8 mouse cellular contexts compared by ENCODE assay signal in genomic region chr17:29081618-29082381, GRCm38 (mm10). TPM values are rescaled to one million over a fixed set of nuclear protein-coding genes. Genes with fewer than 3 reads are reported as not detected.
DNase-seq lines count a peak whose midpoint lies in the region; ATAC-seq and TF ChIP-seq lines count a peak whose summit lies in the region.

No protein-coding gene starts in this region.

- no peak overlapping the region for H3K9ac ChIP-seq in embryonic facial prominence, embryonic 12.5 days
- H3K9ac ChIP-seq in intestine, postnatal 0 days (ENCODE audit: low read depth, low read length): no peak overlapping the region
- no peak overlapping the region for H3K9ac ChIP-seq in midbrain, postnatal 0 days (replicated peaks; ENCODE audit: low read length, poor library complexity, severe bottlenecking)

- H3K4me3 ChIP-seq in embryonic facial prominence, embryonic 12.5 days: peak overlapping the region; percentile 6; the same call in 1 of the 2 replicates
- H3K4me3 ChIP-seq in intestine, postnatal 0 days (ENCODE audit: low read depth, low read length): no peak overlapping the region
- no peak overlapping the region for H3K4me3 ChIP-seq in midbrain, postnatal 0 days (ENCODE audit: low read depth, low read length)

- H3K4me1 ChIP-seq in embryonic facial prominence, embryonic 12.5 days: peaks cover 22% of the 10 kb centered on the region; the same call in 1 of the 2 replicates
- H3K4me1 ChIP-seq in intestine, postnatal 0 days (replicated peaks; ENCODE audit: control insufficient read depth, insufficient read depth, low read length): 0 out of 2 replicates have a peak, but pooled peaks cover 8% of the 10 kb centered on the region
- H3K4me1 ChIP-seq in midbrain, postnatal 0 days (ENCODE audit: insufficient read depth, low read length): peaks cover 5% of the 10 kb centered on the region; the same call in 1 of the 2 replicates

- ATAC-seq in embryonic facial prominence, embryonic 12.5 days (ENCODE audit: insufficient number of reproducible peaks, insufficient read depth, low FRiP score, low TSS enrichment): no peak
- ATAC-seq in intestine, postnatal 0 days: no peak
- no peak for ATAC-seq in midbrain, postnatal 0 days (ENCODE audit: low FRiP score)

- WGBS in embryonic facial prominence, embryonic 12.5 days: 3% methylated on average over 21 of the region's 21 CpGs
- WGBS in intestine, postnatal 0 days: 27% methylated on average over 21 of the region's 21 CpGs
- 8% methylated on average over 21 of the region's 21 CpGs for WGBS in midbrain, postnatal 0 days

- H3K27me3 ChIP-seq in embryonic facial prominence, embryonic 12.5 days: peaks cover 25% of the 10 kb centered on the region
- H3K27me3 ChIP-seq in intestine, postnatal 0 days (replicated peaks; ENCODE audit: control insufficient read depth, insufficient read depth, low read length): no peaks in the 10 kb centered on the region
- H3K27me3 ChIP-seq in midbrain, postnatal 0 days (ENCODE audit: insufficient read depth, low read length): peaks cover 6% of the 10 kb centered on the region; the same call in 1 of the 2 replicates

- H3K36me3 ChIP-seq in embryonic facial prominence, embryonic 12.5 days: no peaks in the 10 kb centered on the region
- H3K36me3 ChIP-seq in intestine, postnatal 0 days (ENCODE audit: control insufficient read depth, insufficient read depth): no peaks in the 10 kb centered on the region
- no peaks in the 10 kb centered on the region for H3K36me3 ChIP-seq in midbrain, postnatal 0 days (ENCODE audit: insufficient read depth, low read length)

- no peak for TF ChIP-seq CTCF in intestine, postnatal 0 days (IDR thresholded peaks at IDR 0.05; ENCODE audit: low read depth)
- no peak for TF ChIP-seq CTCF in midbrain, postnatal 0 days (IDR thresholded peaks at IDR 0.05)

- H3K9me3 ChIP-seq in embryonic facial prominence, embryonic 12.5 days: no peaks in the 10 kb centered on the region
- no peaks in the 10 kb centered on the region for H3K9me3 ChIP-seq in intestine, postnatal 0 days (ENCODE audit: control insufficient read depth)
- no peaks in the 10 kb centered on the region for H3K9me3 ChIP-seq in midbrain, postnatal 0 days (ENCODE audit: low read length)

- H3K27ac ChIP-seq in embryonic facial prominence, embryonic 12.5 days: 0 out of 2 replicates have a peak overlapping the region, but pooled peaks have one; percentile 19
- no peak overlapping the region for H3K27ac ChIP-seq in intestine, postnatal 0 days (ENCODE audit: low read depth, low read length)
- peak overlapping the region; percentile 32; the same call in 1 of the 2 replicates for H3K27ac ChIP-seq in midbrain, postnatal 0 days (ENCODE audit: low read depth, low read length)

- peak overlapping the region; percentile 32 for H3K4me2 ChIP-seq in embryonic facial prominence, embryonic 12.5 days (replicated peaks)
- H3K4me2 ChIP-seq in intestine, postnatal 0 days (replicated peaks; ENCODE audit: low read depth): peak overlapping the region; percentile 27
- peak overlapping the region; percentile 34 for H3K4me2 ChIP-seq in midbrain, postnatal 0 days (ENCODE audit: low read depth, low read length, poor library complexity, severe bottlenecking)

- DNase-seq in frontal cortex, postnatal 36 days (ENCODE audit: low spot score in 2 of 2): peak; percentile 52 to 60
- no peak for DNase-seq in frontal cortex, postnatal 25 days (ENCODE audit: low spot score in 2 of 2)
- peak; percentile 87 for DNase-seq in 416B (ENCODE audit: low read depth)
- DNase-seq in midbrain, postnatal 0 days (ENCODE audit: low spot score): peak; percentile 10
- no peak for DNase-seq in embryo, embryonic 10.5 days (ENCODE audit: low spot score)
- no peak for DNase-seq in embryo, embryonic 9.5 days (ENCODE audit: extremely low spot score)

RNA-seq across cellular contexts. Expression of gene Cdkn1a, which starts 9.0 kb away (rescaled TPM):
- 48.2 and 55.6 TPM in 2 replicates for polyA plus RNA-seq in embryonic facial prominence, embryonic 12.5 days (2016; fragmentation: Nextera tagmentation; extraction: Ambion mirVana)
- 74.9 and 88.3 TPM in 2 replicates for polyA plus RNA-seq in intestine, postnatal 0 days (2015; fragmentation: Nextera tagmentation; extraction: Ambion mirVana)
- total RNA-seq in midbrain, postnatal 0 days (2014; rRNA removed): 44.4 and 57.7 TPM in 2 replicates
- 220 and 237 TPM in 2 replicates for polyA plus RNA-seq in midbrain, postnatal 0 days (2015; fragmentation: Nextera tagmentation; extraction: Ambion mirVana)

RNA-seq across cellular contexts. Expression of gene Rab44, which starts 32.1 kb away (rescaled TPM):
- 0.27 and 0.55 TPM in 2 replicates for polyA plus RNA-seq in embryonic facial prominence, embryonic 12.5 days (2016; fragmentation: Nextera tagmentation; extraction: Ambion mirVana)
- 0.20 TPM in 2 replicates for polyA plus RNA-seq in intestine, postnatal 0 days (2015; fragmentation: Nextera tagmentation; extraction: Ambion mirVana)
- not detected in 2 replicates for total RNA-seq in midbrain, postnatal 0 days (2014; rRNA removed)
- polyA plus RNA-seq in midbrain, postnatal 0 days (2015; fragmentation: Nextera tagmentation; extraction: Ambion mirVana): not detected in 2 replicates

RNA-seq across cellular contexts. Expression of gene Srsf3, which starts 49.4 kb away (rescaled TPM):
- 731 and 750 TPM in 2 replicates for polyA plus RNA-seq in embryonic facial prominence, embryonic 12.5 days (2016; fragmentation: Nextera tagmentation; extraction: Ambion mirVana)
- 257 TPM in 2 replicates for polyA plus RNA-seq in intestine, postnatal 0 days (2015; fragmentation: Nextera tagmentation; extraction: Ambion mirVana)
- total RNA-seq in midbrain, postnatal 0 days (2014; rRNA removed): 119 and 193 TPM in 2 replicates
- polyA plus RNA-seq in midbrain, postnatal 0 days (2015; fragmentation: Nextera tagmentation; extraction: Ambion mirVana): 284 and 296 TPM in 2 replicates

Comparison
In these comparisons a context has a peak if more than half of its experiments do, and no peak if none do; other contexts are left out.
1. DNase-seq: peak in frontal cortex, postnatal 36 days (2 of 2), 416B (single experiment) and midbrain, postnatal 0 days (single experiment); none in frontal cortex, postnatal 25 days (0 of 2), embryo, embryonic 10.5 days (single experiment) and embryo, embryonic 9.5 days (single experiment).
2. Peak in every context shown above with its lines, with median percentiles within 50 percentile points of each other: H3K4me2 ChIP-seq.